In genomic region chr10:81426897-81427296, GRCm38 (mm10) we compare ENCODE assay signal across 8 mouse cellular contexts. TPM values are rescaled to one million over a fixed set of nuclear protein-coding genes. Genes with fewer than 3 reads are reported as not detected.
DNase-seq lines count a peak whose midpoint lies in the region; ATAC-seq and TF ChIP-seq lines count a peak whose summit lies in the region.

No protein-coding gene starts in this region.

- DNase-seq in 3134 (ENCODE audit: extremely low read depth, insufficient read length, low spot score) (peak; percentile 80), ZHBTc4 (ENCODE audit: low read depth, low spot score) (peak; percentile 44)
- DNase-seq in liver, embryonic 14.5 days (ENCODE audit: low read depth in 3 of 3, low spot score in 3 of 3) = no peak
- peak; percentile 7 for DNase-seq in neural tube, embryonic 11.5 days (ENCODE audit: low spot score)
- peak; percentile 5 for DNase-seq in yolk sac, embryonic 10.5 days (ENCODE audit: low spot score)

- no peak for ATAC-seq in embryonic facial prominence, embryonic 12.5 days (ENCODE audit: insufficient number of reproducible peaks, insufficient read depth, low FRiP score, low TSS enrichment)
- no peak for ATAC-seq in heart, embryonic 12.5 days (ENCODE audit: insufficient number of reproducible peaks, low FRiP score)
- ATAC-seq in kidney, embryonic 14.5 days (ENCODE audit: low FRiP score, low TSS enrichment) = no peak
- no peak for ATAC-seq in liver, embryonic 14.5 days (ENCODE audit: insufficient read depth)
- no peak for ATAC-seq in neural tube, embryonic 11.5 days (ENCODE audit: insufficient read depth, low FRiP score, low TSS enrichment)

- peak overlapping the region; percentile 55 for H3K4me3 ChIP-seq in embryonic facial prominence, embryonic 12.5 days
- peak overlapping the region; percentile 65 for H3K4me3 ChIP-seq in heart, embryonic 12.5 days
- H3K4me3 ChIP-seq in kidney, embryonic 14.5 days (ENCODE audit: low read length) = peak overlapping the region; percentile 71
- H3K4me3 ChIP-seq in liver, embryonic 14.5 days (ENCODE audit: insufficient read depth in 1 of 2, low read depth in 2 of 2, low read length in 2 of 2) = peak overlapping the region; percentile 43 to 53
- H3K4me3 ChIP-seq in neural tube, embryonic 11.5 days (ENCODE audit: low read depth, low read length) = peak overlapping the region; percentile 31

- peak overlapping the region; percentile 85 for H3K4me2 ChIP-seq in embryonic facial prominence, embryonic 12.5 days (replicated peaks)
- peak overlapping the region; percentile 90 for H3K4me2 ChIP-seq in heart, embryonic 12.5 days
- H3K4me2 ChIP-seq in kidney, embryonic 14.5 days (replicated peaks; ENCODE audit: low read depth, low read length) = peak overlapping the region; percentile 63
- H3K4me2 ChIP-seq in liver, embryonic 14.5 days (ENCODE audit: low read depth) = peak overlapping the region; percentile 60
- peak overlapping the region; percentile 44 for H3K4me2 ChIP-seq in neural tube, embryonic 11.5 days (ENCODE audit: low read depth)

- H3K27ac ChIP-seq in embryonic facial prominence, embryonic 12.5 days = no peak overlapping the region
- no peak overlapping the region for H3K27ac ChIP-seq in heart, embryonic 12.5 days (ENCODE audit: poor library complexity, severe bottlenecking)
- H3K27ac ChIP-seq in kidney, embryonic 14.5 days (ENCODE audit: low read depth, low read length) = no peak overlapping the region; the same call in 1 of the 2 replicates
- no peak overlapping the region for H3K27ac ChIP-seq in liver, embryonic 14.5 days
- no peak overlapping the region for H3K27ac ChIP-seq in neural tube, embryonic 11.5 days (ENCODE audit: low read depth, low read length)

- no peaks in the 10 kb centered on the region for H3K9me3 ChIP-seq in embryonic facial prominence, embryonic 12.5 days
- H3K9me3 ChIP-seq in heart, embryonic 12.5 days (replicated peaks) = no peaks in the 10 kb centered on the region
- H3K9me3 ChIP-seq in kidney, embryonic 14.5 days (ENCODE audit: control insufficient read depth, low read length) = no peaks in the 10 kb centered on the region
- H3K9me3 ChIP-seq in liver, embryonic 14.5 days (ENCODE audit: control insufficient read depth, low read length) = no peaks in the 10 kb centered on the region
- no peaks in the 10 kb centered on the region for H3K9me3 ChIP-seq in neural tube, embryonic 11.5 days (ENCODE audit: control insufficient read depth, low read length)

- TF ChIP-seq EP300 in liver, embryonic 14.5 days (IDR thresholded peaks at IDR 0.05; ENCODE audit: low read depth) = no peak

- under 1% methylated on average over 36 of the region's 38 CpGs for WGBS in embryonic facial prominence, embryonic 12.5 days
- under 1% methylated on average over 37 of the region's 38 CpGs for WGBS in heart, embryonic 12.5 days
- 2% methylated on average over 36 of the region's 38 CpGs for WGBS in kidney, embryonic 14.5 days
- 1% methylated on average over 37 of the region's 38 CpGs for WGBS in liver, embryonic 14.5 days (ENCODE audit: insufficient replicate concordance)
- WGBS in neural tube, embryonic 11.5 days = under 1% methylated on average over 35 of the region's 38 CpGs

- H3K4me1 ChIP-seq in embryonic facial prominence, embryonic 12.5 days = peaks cover 46% of the 10 kb centered on the region
- peaks cover 55% of the 10 kb centered on the region for H3K4me1 ChIP-seq in heart, embryonic 12.5 days (replicated peaks)
- peaks cover 31% of the 10 kb centered on the region for H3K4me1 ChIP-seq in kidney, embryonic 14.5 days (ENCODE audit: control insufficient read depth, insufficient read depth, low read length)
- H3K4me1 ChIP-seq in liver, embryonic 14.5 days (replicated peaks; ENCODE audit: control insufficient read depth in 2 of 2, insufficient read depth in 2 of 2, low read length in 1 of 2) = peaks cover 0 to 5% of the 10 kb centered on the region in 2 experiments; a peak in 2 of 4 replicates
- H3K4me1 ChIP-seq in neural tube, embryonic 11.5 days (ENCODE audit: control insufficient read depth, insufficient read depth, low read length) = peaks cover 14% of the 10 kb centered on the region

- no peaks in the 10 kb centered on the region for H3K36me3 ChIP-seq in embryonic facial prominence, embryonic 12.5 days
- H3K36me3 ChIP-seq in heart, embryonic 12.5 days = no peaks in the 10 kb centered on the region
- no peaks in the 10 kb centered on the region for H3K36me3 ChIP-seq in kidney, embryonic 14.5 days (ENCODE audit: control insufficient read depth, insufficient read depth, low read length)
- H3K36me3 ChIP-seq in liver, embryonic 14.5 days (replicated peaks; ENCODE audit: control insufficient read depth, insufficient read depth, low read depth) = no peaks in the 10 kb centered on the region
- no peaks in the 10 kb centered on the region for H3K36me3 ChIP-seq in neural tube, embryonic 11.5 days (ENCODE audit: control insufficient read depth, insufficient read depth, low read length)

- H3K9ac ChIP-seq in embryonic facial prominence, embryonic 12.5 days = peak overlapping the region; percentile 70
- peak overlapping the region; percentile 84 for H3K9ac ChIP-seq in heart, embryonic 12.5 days
- peak overlapping the region; percentile 79 for H3K9ac ChIP-seq in kidney, embryonic 14.5 days (ENCODE audit: low read depth, low read length)
- H3K9ac ChIP-seq in liver, embryonic 14.5 days (replicated peaks) = peak overlapping the region; percentile 43; the same call in 1 of the 2 replicates
- peak overlapping the region; percentile 44 for H3K9ac ChIP-seq in neural tube, embryonic 11.5 days (ENCODE audit: low read length)

- peaks cover 53% of the 10 kb centered on the region for H3K27me3 ChIP-seq in embryonic facial prominence, embryonic 12.5 days
- peaks cover 4% of the 10 kb centered on the region; the same call in 1 of the 2 replicates for H3K27me3 ChIP-seq in heart, embryonic 12.5 days (replicated peaks)
- no peaks in the 10 kb centered on the region for H3K27me3 ChIP-seq in kidney, embryonic 14.5 days (ENCODE audit: control insufficient read depth, insufficient read depth, low read length)
- peaks cover 59% of the 10 kb centered on the region for H3K27me3 ChIP-seq in liver, embryonic 14.5 days (ENCODE audit: control insufficient read depth, insufficient read depth, low read length)
- H3K27me3 ChIP-seq in neural tube, embryonic 11.5 days (ENCODE audit: control insufficient read depth, insufficient read depth, low read length) = peaks cover 63% of the 10 kb centered on the region

- TF ChIP-seq CTCF in liver, embryonic 14.5 days (IDR thresholded peaks at IDR 0.05; ENCODE audit: low read depth) = no peak

RNA-seq across cellular contexts. Expression of gene Nfic, which starts 28.5 kb away (rescaled TPM):
- polyA plus RNA-seq in embryonic facial prominence, embryonic 12.5 days (2016; fragmentation: Nextera tagmentation; extraction: Ambion mirVana) = 46.2 and 50.8 TPM in 2 replicates
- polyA plus RNA-seq in heart, embryonic 12.5 days (2016; fragmentation: Nextera tagmentation; extraction: Ambion mirVana) = 39.3 and 40.7 TPM in 2 replicates
- 47.3 and 59.0 TPM in 2 replicates for polyA plus RNA-seq in kidney, embryonic 14.5 days (2014; fragmentation: Nextera tagmentation; extraction: Ambion mirVana)
- polyA plus RNA-seq in liver, embryonic 14.5 days (2012; rRNA removed) = 1.2 and 1.3 TPM in 2 replicates
- polyA plus RNA-seq in liver, embryonic 14.5 days (2014; fragmentation: Nextera tagmentation; extraction: Ambion mirVana) = 4.6 and 7.3 TPM in 2 replicates
- 16.8 TPM in 2 replicates for polyA plus RNA-seq in neural tube, embryonic 11.5 days (2014; fragmentation: Nextera tagmentation; extraction: Ambion mirVana)

RNA-seq across cellular contexts. Expression of gene Smim24, which starts 34.0 kb away (rescaled TPM):
- 3.1 and 3.4 TPM in 2 replicates for polyA plus RNA-seq in embryonic facial prominence, embryonic 12.5 days (2016; fragmentation: Nextera tagmentation; extraction: Ambion mirVana)
- polyA plus RNA-seq in heart, embryonic 12.5 days (2016; fragmentation: Nextera tagmentation; extraction: Ambion mirVana) = 2.9 and 4.3 TPM in 2 replicates
- 14.9 and 16.4 TPM in 2 replicates for polyA plus RNA-seq in kidney, embryonic 14.5 days (2014; fragmentation: Nextera tagmentation; extraction: Ambion mirVana)
- polyA plus RNA-seq in liver, embryonic 14.5 days (2012; rRNA removed) = 1.6 and 1.9 TPM in 2 replicates
- polyA plus RNA-seq in liver, embryonic 14.5 days (2014; fragmentation: Nextera tagmentation; extraction: Ambion mirVana) = 1.7 and 1.8 TPM in 2 replicates
- 1.9 and 3.5 TPM in 2 replicates for polyA plus RNA-seq in neural tube, embryonic 11.5 days (2014; fragmentation: Nextera tagmentation; extraction: Ambion mirVana)

RNA-seq across cellular contexts. Expression of gene Gm48552, which starts 38.1 kb away (rescaled TPM):
- 2.0 and 3.8 TPM in 2 replicates for polyA plus RNA-seq in embryonic facial prominence, embryonic 12.5 days (2016; fragmentation: Nextera tagmentation; extraction: Ambion mirVana)
- 1.2 and 1.8 TPM in 2 replicates for polyA plus RNA-seq in heart, embryonic 12.5 days (2016; fragmentation: Nextera tagmentation; extraction: Ambion mirVana)
- polyA plus RNA-seq in kidney, embryonic 14.5 days (2014; fragmentation: Nextera tagmentation; extraction: Ambion mirVana) = 0.61 and 1.5 TPM in 2 replicates
- polyA plus RNA-seq in liver, embryonic 14.5 days (2012; rRNA removed) = 0.78 and 0.90 TPM in 2 replicates
- polyA plus RNA-seq in liver, embryonic 14.5 days (2014; fragmentation: Nextera tagmentation; extraction: Ambion mirVana) = 0.21 and 0.36 TPM in 2 replicates
- polyA plus RNA-seq in neural tube, embryonic 11.5 days (2014; fragmentation: Nextera tagmentation; extraction: Ambion mirVana) = 0.97 and 1.3 TPM in 2 replicates

RNA-seq across cellular contexts. Expression of gene Gm48551, which starts 42.6 kb away (rescaled TPM):
- 2.9 and 4.1 TPM in 2 replicates for polyA plus RNA-seq in embryonic facial prominence, embryonic 12.5 days (2016; fragmentation: Nextera tagmentation; extraction: Ambion mirVana)
- 1.9 and 2.2 TPM in 2 replicates for polyA plus RNA-seq in heart, embryonic 12.5 days (2016; fragmentation: Nextera tagmentation; extraction: Ambion mirVana)
- 3.5 and 3.8 TPM in 2 replicates for polyA plus RNA-seq in kidney, embryonic 14.5 days (2014; fragmentation: Nextera tagmentation; extraction: Ambion mirVana)
- polyA plus RNA-seq in liver, embryonic 14.5 days (2012; rRNA removed) = 1.0 and 1.7 TPM in 2 replicates
- 0.37 and 0.47 TPM in 2 replicates for polyA plus RNA-seq in liver, embryonic 14.5 days (2014; fragmentation: Nextera tagmentation; extraction: Ambion mirVana)
- 1.7 and 3.0 TPM in 2 replicates for polyA plus RNA-seq in neural tube, embryonic 11.5 days (2014; fragmentation: Nextera tagmentation; extraction: Ambion mirVana)

RNA-seq across cellular contexts. Expression of gene Dohh, which starts 42.7 kb away (rescaled TPM):
- polyA plus RNA-seq in embryonic facial prominence, embryonic 12.5 days (2016; fragmentation: Nextera tagmentation; extraction: Ambion mirVana) = 73.6 and 77.0 TPM in 2 replicates
- 66.7 and 66.9 TPM in 2 replicates for polyA plus RNA-seq in heart, embryonic 12.5 days (2016; fragmentation: Nextera tagmentation; extraction: Ambion mirVana)
- polyA plus RNA-seq in kidney, embryonic 14.5 days (2014; fragmentation: Nextera tagmentation; extraction: Ambion mirVana) = 59.2 and 73.9 TPM in 2 replicates
- polyA plus RNA-seq in liver, embryonic 14.5 days (2012; rRNA removed) = 29.8 and 32.2 TPM in 2 replicates
- polyA plus RNA-seq in liver, embryonic 14.5 days (2014; fragmentation: Nextera tagmentation; extraction: Ambion mirVana) = 35.0 and 39.7 TPM in 2 replicates
- polyA plus RNA-seq in neural tube, embryonic 11.5 days (2014; fragmentation: Nextera tagmentation; extraction: Ambion mirVana) = 64.1 and 76.1 TPM in 2 replicates

Comparison
In these comparisons a context has a peak if more than half of its experiments do, and no peak if none do; other contexts are left out.
1. DNase-seq: peak in 3134 (single experiment), ZHBTc4 (single experiment), neural tube, embryonic 11.5 days (single experiment) and yolk sac, embryonic 10.5 days (single experiment); none in liver, embryonic 14.5 days (0 of 3).
2. Peak in every context shown above with its lines, with median percentiles within 50 percentile points of each other: H3K4me2 ChIP-seq, H3K4me3 ChIP-seq and H3K9ac ChIP-seq.